Mouse (Mus musculus): Measurements from ENCODE around the gene Vmn1r218. TPM values are rescaled to one million over a fixed set of nuclear protein-coding genes. Genes with fewer than 3 reads are reported as not detected.

Gene Vmn1r218
- not detected in 2 replicates for polyA plus RNA-seq (2012; rRNA removed)

GRCm38 (mm10) chr13:23133099-23133498, at the start of gene Vmn1r218:
Gene Vmn1r218, plus strand, starts transcription at chr13:23133155.

GRCm38 (mm10) chr13:23118126-23118525, 14.8 kb upstream of the Vmn1r218 start, which contains the start of gene Vmn1r217:
Gene Vmn1r217, minus strand, starts transcription at chr13:23118226.

GRCm38 (mm10) chr13:23159012-23159411, 26.1 kb downstream of the Vmn1r218 start, which contains the start of gene Vmn1r219:
Gene Vmn1r219, plus strand, starts transcription at chr13:23159312.

GRCm38 (mm10) chr13:23187875-23188274, 54.9 kb downstream of the Vmn1r218 start, which contains the start of gene Vmn1r220:
Gene Vmn1r220, minus strand, starts transcription at chr13:23187975.

Other genes with a start within 250 kb of the Vmn1r218 start
- not detected in 2 replicates for gene Vmn1r212, start 248.9 kb upstream of the Vmn1r218 start, polyA plus RNA-seq (2012; rRNA removed)
- gene Vmn1r213, start 125.5 kb upstream of the Vmn1r218 start, polyA plus RNA-seq (2012; rRNA removed): not detected in 2 replicates
- not detected in 2 replicates for gene Vmn1r214, start 102.7 kb upstream of the Vmn1r218 start, polyA plus RNA-seq (2012; rRNA removed)
- gene Vmn1r215, start 65.1 kb upstream of the Vmn1r218 start, polyA plus RNA-seq (2012; rRNA removed): not detected in 2 replicates
- gene Vmn1r217, start 14.9 kb upstream of the Vmn1r218 start, polyA plus RNA-seq (2012; rRNA removed): not detected in 2 replicates
- gene Vmn1r219, start 26.2 kb downstream of the Vmn1r218 start, polyA plus RNA-seq (2012; rRNA removed): not detected in 2 replicates
- gene Vmn1r220, start 54.8 kb downstream of the Vmn1r218 start, polyA plus RNA-seq (2012; rRNA removed): not detected in 2 replicates
- gene Vmn1r221, start 81.0 kb downstream of the Vmn1r218 start, polyA plus RNA-seq (2012; rRNA removed): not detected in 2 replicates
- not detected in 2 replicates for gene Vmn1r222, start 102.8 kb downstream of the Vmn1r218 start, polyA plus RNA-seq (2012; rRNA removed)
- gene Vmn1r223, start 114.0 kb downstream of the Vmn1r218 start, polyA plus RNA-seq (2012; rRNA removed): not detected in 2 replicates
- gene Zfp322a, start 236.1 kb downstream of the Vmn1r218 start, polyA plus RNA-seq (2012; rRNA removed): 6.0 and 6.7 TPM in 2 replicates